In genomic region chr11:115827624-115828023, GRCm38 (mm10) we compare ENCODE assay signal across 27 mouse cellular contexts. TPM values are rescaled to one million over a fixed set of nuclear protein-coding genes. Genes with fewer than 3 reads are reported as not detected.
DNase-seq lines count a peak whose midpoint lies in the region; ATAC-seq and TF ChIP-seq lines count a peak whose summit lies in the region.
"Had no signal": no experiment of that assay in that cellular context is flagged by ENCODE, and none has a peak within 500 bp of the region (broad histone marks: within the 10 kb centered on the region; RNA-seq: fewer than 3 reads in every experiment).

No protein-coding gene starts in this region.

- TF ChIP-seq CTCF in lung, postnatal 0 days (IDR thresholded peaks at IDR 0.05): peak; percentile 1; the same call in 1 of the 2 replicates

- H3K4me1 ChIP-seq in embryonic facial prominence, embryonic 13.5 days: peaks cover 30% of the 10 kb centered on the region
- peaks cover 74% of the 10 kb centered on the region for H3K4me1 ChIP-seq in embryonic facial prominence, embryonic 10.5 days
- H3K4me1 ChIP-seq in lung, postnatal 0 days (ENCODE audit: insufficient read depth, low read depth, low read length): peaks cover 15% of the 10 kb centered on the region; the same call in 1 of the 2 replicates
- H3K4me1 ChIP-seq in stomach, embryonic 15.5 days: peaks cover 37% of the 10 kb centered on the region

- no peak overlapping the region for H3K4me2 ChIP-seq in embryonic facial prominence, embryonic 13.5 days
- H3K4me2 ChIP-seq in lung, postnatal 0 days (replicated peaks; ENCODE audit: low read depth, low read length): peak overlapping the region; percentile 85; the same call in 1 of the 2 replicates
- no peak overlapping the region for H3K4me2 ChIP-seq in stomach, embryonic 15.5 days
- H3K4me2 ChIP-seq: heart, embryonic 15.5 days; hindbrain, embryonic 15.5 days; kidney, embryonic 15.5 days; limb, embryonic 15.5 days; midbrain, embryonic 13.5 days had no signal

- peaks cover 79% of the 10 kb centered on the region for H3K27me3 ChIP-seq in embryonic facial prominence, embryonic 13.5 days
- peaks cover 96% of the 10 kb centered on the region for H3K27me3 ChIP-seq in embryonic facial prominence, embryonic 10.5 days (replicated peaks; ENCODE audit: low read depth, poor library complexity, severe bottlenecking)
- no peaks in the 10 kb centered on the region for H3K27me3 ChIP-seq in lung, postnatal 0 days (replicated peaks; ENCODE audit: insufficient read depth, low read length)
- no peaks in the 10 kb centered on the region for H3K27me3 ChIP-seq in stomach, embryonic 15.5 days (replicated peaks)
- H3K27me3 ChIP-seq: heart, embryonic 15.5 days had no signal

- no peak for DNase-seq in embryonic facial prominence, embryonic 10.5 days (ENCODE audit: low spot score)
- DNase-seq in 3134 (ENCODE audit: extremely low read depth, insufficient read length, low spot score): peak; percentile 45
- DNase-seq in lung, postnatal 0 days (ENCODE audit: low spot score): peak; percentile 91
- no peak for DNase-seq in c-Kit-positive CD71-positive TER-119-positive erythroid progenitor cells, embryonic 14.5 days (ENCODE audit: low spot score)
- no peak for DNase-seq in layer of hippocampus, postnatal 14 days (ENCODE audit: low spot score in 2 of 2)
- DNase-seq: adrenal gland, postnatal 36 days; cerebellum, adult 11 months; cerebellum, adult 9-11 months; forebrain, postnatal 0 days; gastrocnemius, postnatal 25 days; heart, adult 2 months; heart, postnatal 4 days; kidney, postnatal 36 days; thymus, postnatal 25 days had no signal

- peak; percentile 98 for TF ChIP-seq EP300 in lung, postnatal 0 days (IDR thresholded peaks at IDR 0.05)

- 86% methylated on average over 6 of the region's 6 CpGs for WGBS in embryonic facial prominence, embryonic 13.5 days
- WGBS in embryonic facial prominence, embryonic 10.5 days: 86% methylated on average over 6 of the region's 6 CpGs
- 63% methylated on average over 6 of the region's 6 CpGs for WGBS in lung, postnatal 0 days
- 82% methylated on average over 6 of the region's 6 CpGs for WGBS in stomach, embryonic 15.5 days

- H3K9ac ChIP-seq in embryonic facial prominence, embryonic 13.5 days: 0 out of 2 replicates have a peak overlapping the region, but pooled peaks have one; percentile 21
- H3K9ac ChIP-seq in lung, postnatal 0 days (replicated peaks; ENCODE audit: low read depth): no peak overlapping the region
- no peak overlapping the region for H3K9ac ChIP-seq in stomach, embryonic 15.5 days
- H3K9ac ChIP-seq: forebrain, postnatal 0 days; heart, embryonic 15.5 days; hindbrain, embryonic 15.5 days; kidney, embryonic 15.5 days; limb, embryonic 15.5 days; midbrain, embryonic 13.5 days had no signal

- H3K36me3 ChIP-seq in embryonic facial prominence, embryonic 13.5 days: peaks cover 4% of the 10 kb centered on the region; the same call in 1 of the 2 replicates
- peaks cover 2% of the 10 kb centered on the region for H3K36me3 ChIP-seq in embryonic facial prominence, embryonic 10.5 days (replicated peaks)
- H3K36me3 ChIP-seq in lung, postnatal 0 days (ENCODE audit: insufficient read depth, low read length): no peaks in the 10 kb centered on the region
- no peaks in the 10 kb centered on the region for H3K36me3 ChIP-seq in stomach, embryonic 15.5 days
- H3K36me3 ChIP-seq: limb, embryonic 15.5 days had no signal

- no peaks in the 10 kb centered on the region for H3K9me3 ChIP-seq in embryonic facial prominence, embryonic 13.5 days
- no peaks in the 10 kb centered on the region for H3K9me3 ChIP-seq in embryonic facial prominence, embryonic 10.5 days
- no peaks in the 10 kb centered on the region for H3K9me3 ChIP-seq in lung, postnatal 0 days (ENCODE audit: low read length)
- no peaks in the 10 kb centered on the region for H3K9me3 ChIP-seq in stomach, embryonic 15.5 days
- H3K9me3 ChIP-seq: heart, embryonic 15.5 days; hindbrain, embryonic 15.5 days; kidney, embryonic 15.5 days; limb, embryonic 15.5 days; megakaryocyte, embryonic 14.5 days; midbrain, embryonic 13.5 days had no signal

- ATAC-seq in embryonic facial prominence, embryonic 13.5 days (ENCODE audit: insufficient number of reproducible peaks, insufficient read depth, low FRiP score, low TSS enrichment, low read depth): no peak
- peak; percentile 55 for ATAC-seq in lung, postnatal 0 days
- no peak for ATAC-seq in stomach, embryonic 15.5 days (ENCODE audit: insufficient read depth, low FRiP score, low read depth)
- ATAC-seq: forebrain, postnatal 0 days; intestine, embryonic 16.5 days; midbrain, embryonic 13.5 days had no signal

- no peak overlapping the region for H3K27ac ChIP-seq in embryonic facial prominence, embryonic 13.5 days
- no peak overlapping the region for H3K27ac ChIP-seq in embryonic facial prominence, embryonic 10.5 days (replicated peaks)
- H3K27ac ChIP-seq in lung, postnatal 0 days (ENCODE audit: low read length): peak overlapping the region; percentile 93
- H3K27ac ChIP-seq in stomach, embryonic 15.5 days: peak overlapping the region; percentile 32; the same call in 1 of the 2 replicates
- H3K27ac ChIP-seq: heart, adult 2 months; heart, embryonic 15.5 days; hindbrain, embryonic 15.5 days; kidney, embryonic 15.5 days; limb, embryonic 15.5 days; midbrain, embryonic 13.5 days had no signal

- no peak overlapping the region for H3K4me3 ChIP-seq in embryonic facial prominence, embryonic 13.5 days
- H3K4me3 ChIP-seq in embryonic facial prominence, embryonic 10.5 days: no peak overlapping the region
- no peak overlapping the region for H3K4me3 ChIP-seq in lung, postnatal 0 days (ENCODE audit: low read depth, low read length)
- H3K4me3 ChIP-seq in stomach, embryonic 15.5 days (replicated peaks): no peak overlapping the region
- H3K4me3 ChIP-seq: heart, adult 2 months; heart, embryonic 15.5 days; hindbrain, embryonic 15.5 days; kidney, embryonic 15.5 days; limb, embryonic 15.5 days; megakaryocyte, embryonic 14.5 days; midbrain, embryonic 13.5 days had no signal

RNA-seq across cellular contexts. Expression of gene Llgl2, which starts 3.8 kb away (rescaled TPM):
- polyA plus RNA-seq in embryonic facial prominence, embryonic 13.5 days (2015; fragmentation: Nextera tagmentation; extraction: Ambion mirVana): 8.1 and 9.5 TPM in 2 replicates
- 15.3 and 15.5 TPM in 2 replicates for polyA plus RNA-seq in embryonic facial prominence, embryonic 10.5 days (2016; fragmentation: Nextera tagmentation; extraction: Ambion mirVana)
- polyA plus RNA-seq in lung, postnatal 0 days (2015; fragmentation: Nextera tagmentation; extraction: Ambion mirVana): 66.0 and 70.1 TPM in 2 replicates
- polyA plus RNA-seq in stomach, embryonic 15.5 days (2015; fragmentation: Nextera tagmentation; extraction: Ambion mirVana): 60.4 and 61.5 TPM in 2 replicates
- 1 to 10 TPM; 2.3 to 3.2 TPM for total RNA-seq in layer of hippocampus, postnatal 14 days (2021)

RNA-seq across cellular contexts. Expression of gene Tsen54, which starts 13.1 kb away (rescaled TPM):
- polyA plus RNA-seq in embryonic facial prominence, embryonic 13.5 days (2015; fragmentation: Nextera tagmentation; extraction: Ambion mirVana): 31.3 and 34.6 TPM in 2 replicates
- polyA plus RNA-seq in embryonic facial prominence, embryonic 10.5 days (2016; fragmentation: Nextera tagmentation; extraction: Ambion mirVana): 40.3 and 40.6 TPM in 2 replicates
- 18.2 and 19.9 TPM in 2 replicates for polyA plus RNA-seq in lung, postnatal 0 days (2015; fragmentation: Nextera tagmentation; extraction: Ambion mirVana)
- 28.2 and 30.6 TPM in 2 replicates for polyA plus RNA-seq in stomach, embryonic 15.5 days (2015; fragmentation: Nextera tagmentation; extraction: Ambion mirVana)
- total RNA-seq in layer of hippocampus, postnatal 14 days (2021): 10 to 100 TPM; 12.4 to 15.0 TPM

RNA-seq across cellular contexts. Expression of gene Caskin2, which starts 14.2 kb away (rescaled TPM):
- polyA plus RNA-seq in embryonic facial prominence, embryonic 13.5 days (2015; fragmentation: Nextera tagmentation; extraction: Ambion mirVana): 16.1 and 17.3 TPM in 2 replicates
- 20.3 and 20.4 TPM in 2 replicates for polyA plus RNA-seq in embryonic facial prominence, embryonic 10.5 days (2016; fragmentation: Nextera tagmentation; extraction: Ambion mirVana)
- polyA plus RNA-seq in lung, postnatal 0 days (2015; fragmentation: Nextera tagmentation; extraction: Ambion mirVana): 17.5 and 17.9 TPM in 2 replicates
- polyA plus RNA-seq in stomach, embryonic 15.5 days (2015; fragmentation: Nextera tagmentation; extraction: Ambion mirVana): 11.7 and 13.1 TPM in 2 replicates
- total RNA-seq in layer of hippocampus, postnatal 14 days (2021): 10 to 100 TPM; 22.0 to 24.8 TPM

RNA-seq across cellular contexts. Expression of gene Myo15b, which starts 30.6 kb away (rescaled TPM):
- 0.67 and 1.0 TPM in 2 replicates for polyA plus RNA-seq in embryonic facial prominence, embryonic 13.5 days (2015; fragmentation: Nextera tagmentation; extraction: Ambion mirVana)
- polyA plus RNA-seq in embryonic facial prominence, embryonic 10.5 days (2016; fragmentation: Nextera tagmentation; extraction: Ambion mirVana): 0.07 and 0.16 TPM in 2 replicates
- polyA plus RNA-seq in lung, postnatal 0 days (2015; fragmentation: Nextera tagmentation; extraction: Ambion mirVana): 0.57 and 0.68 TPM in 2 replicates
- 17.8 and 24.7 TPM in 2 replicates for polyA plus RNA-seq in stomach, embryonic 15.5 days (2015; fragmentation: Nextera tagmentation; extraction: Ambion mirVana)
- total RNA-seq in layer of hippocampus, postnatal 14 days (2021): under 1 TPM; 0.35 to 0.36 TPM
- total RNA-seq: adrenal gland, adult 18-20 months; forebrain, postnatal 0 days; gastrocnemius, postnatal 25 days; monocyte, adult 5-6 weeks; neutrophil, adult 5-6 weeks had no signal
- polyA plus RNA-seq: forebrain, embryonic 11.5 days had no signal

Comparison
In these comparisons a context has a peak if more than half of its experiments do, and no peak if none do; other contexts are left out.
1. H3K27ac ChIP-seq: peak in lung, postnatal 0 days (single experiment) and stomach, embryonic 15.5 days (single experiment); none in embryonic facial prominence, embryonic 13.5 days (single experiment) and embryonic facial prominence, embryonic 10.5 days (single experiment).
2. DNase-seq: peak in 3134 (single experiment) and lung, postnatal 0 days (single experiment); none in embryonic facial prominence, embryonic 10.5 days (single experiment), c-Kit-positive CD71-positive TER-119-positive erythroid progenitor cells, embryonic 14.5 days (single experiment) and layer of hippocampus, postnatal 14 days (0 of 2).